Mouse (Mus musculus) embryonic facial prominence, embryonic 10.5 days (tissue): ENCODE data around the gene Fam124a. TPM values are rescaled to one million over a fixed set of nuclear protein-coding genes. Genes with fewer than 3 reads are reported as not detected.

Source experiments
- DNase-seq: peaks from one replicate; pipeline ENCODE4 v3.0.0-alpha.2; 2017; ENCODE audit warnings: low spot score
- H3K27ac ChIP-seq: fragments of 300-500 bp; sonication (generic); replicated peaks from 2 replicates; pipeline ENCODE4 v1.5.1; 2016; ENCODE audit warnings: mild to moderate bottlenecking
- H3K27me3 ChIP-seq: fragments of 300-500 bp; sonication (generic); replicated peaks from 2 replicates; pipeline ENCODE4 v1.6.1; 2016; ENCODE audit warnings: low read depth, mild to moderate bottlenecking; ENCODE audit not compliant: poor library complexity, severe bottlenecking
- H3K36me3 ChIP-seq: fragments of 300-500 bp; sonication (generic); replicated peaks from 2 replicates; pipeline ENCODE4 v1.6.1; 2016; ENCODE audit warnings: mild to moderate bottlenecking, moderate library complexity
- H3K4me1 ChIP-seq: fragments of 300-500 bp; sonication (generic); 2 replicates; pipeline ENCODE4 v1.6.1; 2016
- H3K4me3 ChIP-seq: fragments of 300-500 bp; sonication (generic); 2 replicates; pipeline ENCODE4 v1.5.1; 2016; ENCODE audit warnings: mild to moderate bottlenecking, moderate library complexity
- H3K9me3 ChIP-seq: fragments of 300-500 bp; sonication (generic); 2 replicates; pipeline ENCODE4 v1.6.1; 2016; ENCODE audit warnings: mild to moderate bottlenecking
- WGBS: fragments of 180-500 bp; shearing (Covaris S2); methylation state at CpG from one replicate; pipeline ENCODE4 v1.1.7; 2016; 5-methylcytosine and 5-hydroxymethylcytosine counted together
- polyA plus RNA-seq: library from polyadenylated mRNA; unstranded; fragments of >200 nt; fragmentation: Nextera tagmentation; extraction: Ambion mirVana; gene quantifications from 2 replicates; pipeline ENCODE4 v1.2.1, GENCODE M21; 2016

Gene Fam124a
- polyA plus RNA-seq, 1 experiment from 2014 or later = 2.8 TPM

DNA sequence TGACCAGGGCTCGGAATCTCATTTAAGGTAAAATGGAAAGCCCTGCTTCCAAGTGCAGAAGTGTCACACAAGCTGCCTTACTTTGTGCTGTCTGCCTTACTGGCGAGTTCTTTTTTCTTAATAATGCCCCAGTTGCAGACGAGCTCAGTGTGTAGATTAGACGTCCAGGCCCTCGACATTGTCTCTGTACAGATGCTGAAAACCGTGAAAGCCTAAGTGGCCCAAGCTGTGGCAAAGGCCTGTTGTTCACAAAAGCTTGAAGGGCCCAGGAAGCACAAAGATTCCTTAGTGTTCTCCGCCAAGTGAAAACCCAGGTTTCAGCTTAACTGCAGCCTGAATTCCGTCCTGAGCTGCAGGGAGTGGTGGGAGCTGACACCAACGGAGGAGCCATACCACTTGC is 26.2 kb downstream of the Fam124a start:
- Histone ChIP-seq H3K27ac (no peak overlapping the region), H3K36me3 (no peaks in the 10 kb centered on the region), H3K4me1 (peaks cover 45% of the 10 kb centered on the region), H3K9me3 (no peaks in the 10 kb centered on the region), H3K4me3 (no peak overlapping the region), H3K27me3 (no peaks in the 10 kb centered on the region)
- WGBS = 51% methylated on average over 9 of the region's 9 CpGs
- peak; percentile 22 for DNase-seq

- Histone ChIP-seq H3K9me3 (no peaks in the 10 kb centered on the region), H3K36me3 (no peaks in the 10 kb centered on the region), H3K4me3 (no peak overlapping the region), H3K27ac (peak overlapping the region; percentile 66), H3K27me3 (0 out of 2 replicates have a peak, but pooled peaks cover 10% of the 10 kb centered on the region), H3K4me1 (peaks cover 45% of the 10 kb centered on the region)
- peak; percentile 13 for DNase-seq
These were observed 29.1 kb downstream of the Fam124a start for GRCm38 (mm10) chr14:62584637-62585036.

GRCm38 (mm10) chr14:62585338-62585737 is 29.8 kb downstream of the Fam124a start:
- peaks cover 45% of the 10 kb centered on the region for H3K4me1 ChIP-seq
- 27% methylated on average over 3 of the region's 3 CpGs for WGBS
- no peak for DNase-seq
- no peak overlapping the region for H3K4me3 ChIP-seq
- 0 out of 2 replicates have a peak overlapping the region, but pooled peaks have one; percentile 14 for H3K27ac ChIP-seq
- 0 out of 2 replicates have a peak, but pooled peaks cover 10% of the 10 kb centered on the region for H3K27me3 ChIP-seq
- no peaks in the 10 kb centered on the region for H3K36me3 ChIP-seq
- no peaks in the 10 kb centered on the region for H3K9me3 ChIP-seq

DNA sequence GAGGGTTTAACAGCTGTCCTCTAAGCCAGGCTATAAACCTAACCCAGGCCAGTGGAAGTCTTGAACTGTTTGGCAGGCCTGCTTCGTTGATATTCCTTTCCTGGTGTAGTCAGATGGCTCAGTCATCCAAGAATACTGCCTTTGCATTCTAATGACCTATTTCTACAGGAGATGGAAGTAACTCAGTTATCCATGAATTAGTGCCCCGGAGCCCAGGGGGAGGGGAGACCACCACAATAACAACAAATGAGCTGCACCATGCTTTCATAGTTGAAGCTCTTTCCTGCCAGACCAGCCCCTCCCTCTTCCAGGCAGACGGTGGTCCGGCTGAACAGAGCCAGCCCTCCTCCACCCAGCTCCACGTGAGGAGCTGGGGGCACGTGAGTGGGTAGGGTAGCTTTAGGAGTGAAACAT is 44.6 kb downstream of the Fam124a start:
- no peaks in the 10 kb centered on the region for H3K9me3 ChIP-seq
- no peak overlapping the region for H3K27ac ChIP-seq
- no peaks in the 10 kb centered on the region for H3K27me3 ChIP-seq
- no peaks in the 10 kb centered on the region for H3K4me1 ChIP-seq
- 74% methylated on average over 6 of the region's 6 CpGs for WGBS
- H3K36me3 ChIP-seq = no peaks in the 10 kb centered on the region
- no peak overlapping the region for H3K4me3 ChIP-seq
- DNase-seq = no peak

- DNase-seq = no peak
- H3K9me3 ChIP-seq = no peaks in the 10 kb centered on the region
- WGBS = 71% methylated on average over 1 of the region's 1 CpGs
- H3K27ac ChIP-seq = no peak overlapping the region
- H3K4me1 ChIP-seq = no peaks in the 10 kb centered on the region
- no peaks in the 10 kb centered on the region for H3K36me3 ChIP-seq
- no peaks in the 10 kb centered on the region for H3K27me3 ChIP-seq
- no peak overlapping the region for H3K4me3 ChIP-seq
These were observed 46.7 kb downstream of the Fam124a start for GRCm38 (mm10) chr14:62602271-62602670.

DNA sequence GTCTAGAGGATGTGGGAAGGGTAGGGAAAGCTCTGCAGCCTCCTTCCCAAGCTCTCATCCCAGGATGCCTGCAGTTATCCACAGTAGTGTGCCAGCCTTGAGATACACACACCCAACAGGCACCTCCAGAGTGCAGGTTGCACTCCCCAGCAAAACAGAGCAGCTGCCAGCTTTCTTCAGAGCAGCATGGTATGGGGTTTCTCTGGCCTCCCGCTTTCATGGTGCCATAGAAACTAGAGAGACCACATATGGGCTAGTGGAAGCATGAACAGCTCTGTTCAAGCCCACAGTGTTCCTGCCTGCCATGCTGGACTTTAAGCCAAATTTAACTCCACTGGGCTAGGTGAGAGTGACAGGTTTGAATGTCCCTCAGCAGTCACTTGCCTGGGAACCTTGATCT is 47.3 kb downstream of the Fam124a start:
- Histone ChIP-seq H3K9me3 (no peaks in the 10 kb centered on the region), H3K4me1 (no peaks in the 10 kb centered on the region), H3K27me3 (no peaks in the 10 kb centered on the region), H3K4me3 (no peak overlapping the region), H3K27ac (no peak overlapping the region), H3K36me3 (no peaks in the 10 kb centered on the region)
- no peak for DNase-seq
- 93% methylated on average over 1 of the region's 1 CpGs for WGBS

- DNase-seq = no peak
- H3K4me3 ChIP-seq = no peak overlapping the region
These were observed 52.3 kb downstream of the Fam124a start for GRCm38 (mm10) chr14:62607791-62608196.

GRCm38 (mm10) chr14:62609904-62610303 is 54.4 kb downstream of the Fam124a start:
- Histone ChIP-seq H3K4me1 (no peaks in the 10 kb centered on the region), H3K27ac (no peak overlapping the region), H3K36me3 (no peaks in the 10 kb centered on the region), H3K4me3 (no peak overlapping the region), H3K9me3 (no peaks in the 10 kb centered on the region), H3K27me3 (no peaks in the 10 kb centered on the region)
- 87% methylated on average over 3 of the region's 3 CpGs for WGBS
- no peak for DNase-seq

More at GRCm38 (mm10) chr14:62607791-62608196, 52.3 kb downstream of the Fam124a start:
- no peaks in the 10 kb centered on the region for H3K36me3 ChIP-seq
- no peak overlapping the region for H3K27ac ChIP-seq
- no peaks in the 10 kb centered on the region for H3K27me3 ChIP-seq
- no peaks in the 10 kb centered on the region for H3K9me3 ChIP-seq
- 79% methylated on average over 8 of the region's 8 CpGs for WGBS
- no peaks in the 10 kb centered on the region for H3K4me1 ChIP-seq

DNA sequence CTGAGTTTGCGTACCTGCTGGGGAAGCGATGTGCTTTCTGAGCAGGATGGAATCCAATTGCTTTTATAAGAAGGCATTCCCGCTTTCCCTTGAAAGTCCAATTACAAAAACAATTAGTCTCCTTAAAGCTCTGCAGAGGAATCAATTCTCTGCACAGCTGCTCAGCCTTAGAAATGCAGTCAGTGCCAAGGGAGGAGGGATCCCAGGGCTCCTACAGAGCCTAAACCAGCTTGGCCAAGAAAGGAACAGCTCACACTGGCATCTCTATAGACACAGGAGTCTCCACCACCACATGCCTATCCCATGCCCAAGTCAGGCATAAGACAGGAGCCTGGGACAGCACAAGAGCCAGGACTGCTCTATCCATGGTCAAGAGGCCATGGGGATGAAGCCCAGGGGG is 66.9 kb downstream of the Fam124a start:
- no peak overlapping the region for H3K4me3 ChIP-seq
- WGBS = 73% methylated on average over 3 of the region's 3 CpGs
- H3K36me3 ChIP-seq = no peaks in the 10 kb centered on the region
- H3K27me3 ChIP-seq = no peaks in the 10 kb centered on the region
- no peaks in the 10 kb centered on the region for H3K9me3 ChIP-seq
- no peak overlapping the region for H3K27ac ChIP-seq
- DNase-seq = no peak
- peaks cover 10% of the 10 kb centered on the region; the same call in 1 of the 2 replicates for H3K4me1 ChIP-seq

GRCm38 (mm10) chr14:62627951-62628350 is 72.4 kb downstream of the Fam124a start:
- no peaks in the 10 kb centered on the region for H3K9me3 ChIP-seq
- WGBS = 86% methylated on average over 5 of the region's 5 CpGs
- no peak overlapping the region for H3K4me3 ChIP-seq
- no peak overlapping the region for H3K27ac ChIP-seq
- H3K4me1 ChIP-seq = peaks cover 6% of the 10 kb centered on the region; the same call in 1 of the 2 replicates
- H3K27me3 ChIP-seq = no peaks in the 10 kb centered on the region
- no peak for DNase-seq
- no peaks in the 10 kb centered on the region for H3K36me3 ChIP-seq

DNA sequence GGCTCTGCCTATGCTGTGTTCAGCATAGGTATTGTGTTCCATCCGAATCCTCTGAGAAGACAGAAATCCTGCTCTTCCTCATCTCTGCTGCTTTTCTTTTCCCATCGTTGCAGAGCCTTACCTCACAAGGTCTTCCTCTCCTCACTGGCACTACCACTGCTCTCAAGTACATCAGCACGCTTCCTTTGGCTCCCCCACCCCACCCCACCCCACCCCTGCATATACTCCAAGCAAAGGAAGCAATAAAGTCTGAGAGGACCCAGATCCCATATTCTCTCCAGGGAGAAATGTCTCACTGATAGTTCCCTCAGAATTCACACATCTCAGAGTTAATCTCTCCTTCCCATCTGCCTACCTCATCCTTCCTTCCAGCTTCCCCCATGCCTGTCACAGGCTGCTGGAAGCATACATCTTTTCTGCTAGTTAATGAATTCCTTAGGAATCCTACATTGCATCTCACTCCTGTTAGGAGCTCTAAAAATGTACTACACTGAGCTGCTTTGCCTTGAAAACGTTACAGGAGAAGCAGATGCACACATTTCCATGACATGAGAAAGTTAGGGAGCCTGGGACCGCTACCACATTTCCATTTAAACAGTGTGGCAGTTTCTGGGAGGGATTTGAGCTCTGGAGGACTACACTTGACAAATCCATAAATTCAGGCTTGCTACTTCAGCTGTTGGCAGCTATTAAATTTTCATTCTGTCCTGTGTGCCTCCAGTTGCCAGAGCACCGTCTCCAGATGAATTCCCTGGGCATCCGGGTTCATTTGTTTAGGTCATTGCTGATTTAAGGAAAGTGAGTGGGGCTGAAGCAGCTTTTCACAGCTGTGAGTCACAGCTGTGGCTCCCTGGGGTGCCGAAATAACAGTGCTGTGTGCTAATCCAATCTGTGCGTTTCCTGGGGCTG is 82.2 kb downstream of the Fam124a start:
- DNase-seq = no peak
- 36% methylated on average over 9 of the region's 9 CpGs for WGBS
- no peak overlapping the region for H3K27ac ChIP-seq
- no peak overlapping the region for H3K4me3 ChIP-seq
- H3K36me3 ChIP-seq = no peaks in the 10 kb centered on the region
- no peaks in the 10 kb centered on the region for H3K27me3 ChIP-seq
- no peaks in the 10 kb centered on the region for H3K9me3 ChIP-seq
- H3K4me1 ChIP-seq = peaks cover 9% of the 10 kb centered on the region; the same call in 1 of the 2 replicates

DNA sequence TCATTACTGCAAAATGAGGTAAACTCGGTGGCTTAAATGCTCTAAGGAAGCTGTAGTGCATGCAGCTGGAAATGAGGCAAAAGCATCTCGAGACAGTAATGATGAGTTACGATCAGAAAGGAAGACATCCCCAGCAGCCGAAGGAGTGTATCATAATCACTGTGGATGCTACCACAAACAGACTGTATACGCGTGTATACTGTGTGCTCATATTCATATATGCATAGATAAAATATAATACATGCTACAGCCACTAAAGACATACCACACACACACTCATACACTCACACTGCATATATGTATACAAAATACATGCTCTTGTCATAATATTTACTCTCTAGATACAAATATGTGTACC is 82.8 kb downstream of the Fam124a start:
- no peak overlapping the region for H3K4me3 ChIP-seq
- WGBS = 63% methylated on average over 6 of the region's 6 CpGs
- H3K36me3 ChIP-seq = no peaks in the 10 kb centered on the region
- peaks cover 9% of the 10 kb centered on the region; the same call in 1 of the 2 replicates for H3K4me1 ChIP-seq
- H3K27ac ChIP-seq = no peak overlapping the region
- no peak for DNase-seq
- no peaks in the 10 kb centered on the region for H3K27me3 ChIP-seq
- H3K9me3 ChIP-seq = no peaks in the 10 kb centered on the region

GRCm38 (mm10) chr14:62639111-62639510 is 83.6 kb downstream of the Fam124a start:
- no peaks in the 10 kb centered on the region for H3K36me3 ChIP-seq
- no peaks in the 10 kb centered on the region for H3K27me3 ChIP-seq
- 74% methylated on average over 6 of the region's 6 CpGs for WGBS
- H3K4me3 ChIP-seq = no peak overlapping the region
- no peak for DNase-seq
- H3K9me3 ChIP-seq = no peaks in the 10 kb centered on the region
- H3K4me1 ChIP-seq = peaks cover 9% of the 10 kb centered on the region; the same call in 1 of the 2 replicates
- no peak overlapping the region for H3K27ac ChIP-seq
